Mouse (Mus musculus) gastrocnemius, adult 2 months (tissue): ENCODE results near the gene Creb5. TPM values are rescaled to one million over a fixed set of nuclear protein-coding genes. Genes with fewer than 3 reads are reported as not detected.

Experiments
- DNase-seq: peaks from one replicate; pipeline ENCODE4 v3.0.0; 2022
- H3K27ac ChIP-seq: fragments of 200-600 bp; 2 replicates; pipeline ENCODE4 v1.8.1; 2022; ENCODE audit warnings: mild to moderate bottlenecking
- H3K4me3 ChIP-seq: fragments of 200-600 bp; 2 replicates; pipeline ENCODE4 v1.8.1; 2022; ENCODE audit warnings: mild to moderate bottlenecking, moderate library complexity
- CTCF ChIP-seq: fragments of 200-600 bp; IDR thresholded peaks from 2 replicates; pipeline ENCODE4 v1.8.1; 2022; ENCODE audit warnings: antibody characterized with exemption, mild to moderate bottlenecking, moderate library complexity
- intact Hi-C: fragments of 180-260 bp; cut with DNase I; formaldehyde crosslinking; loops from one replicate; pipeline ENCODE4 v1.15.1; 2025
- total RNA-seq, 2 experiments: library from RNA; stranded (reverse); gene quantifications; 2 replicates each; pipeline ENCODE4 v1.2.3; 2021

Gene Creb5
- total RNA-seq, 2 experiments from 2014 or later = 4.5 to 6.1 TPM

DNA sequence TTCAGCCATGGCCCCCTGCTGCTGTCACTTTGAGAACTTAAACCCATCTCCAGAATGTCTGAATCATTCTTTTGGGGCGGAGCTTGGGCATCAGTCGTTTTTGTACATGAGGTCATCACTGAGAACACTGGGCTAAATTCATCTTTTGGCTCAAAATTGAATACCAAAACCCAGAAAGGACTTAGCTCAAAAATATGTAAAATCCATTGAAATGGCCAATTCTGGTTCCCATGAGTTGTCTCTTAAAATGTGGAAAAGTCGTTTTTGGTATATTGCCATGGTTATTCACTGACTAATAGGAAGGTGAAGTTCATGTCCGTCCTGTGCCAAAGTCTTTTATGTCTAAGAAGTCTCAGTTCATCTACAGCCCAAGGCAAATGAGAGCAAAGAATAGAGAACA lies 228.5 kb downstream of the Creb5 start:
- TF ChIP-seq CTCF = no peak
- H3K27ac ChIP-seq = no peak overlapping the region
- no peak overlapping the region for H3K4me3 ChIP-seq
- peak; percentile 28 for DNase-seq
- intact Hi-C loops = no loop called here

GRCm38 (mm10) chr6:53517371-53517945 lies 230.4 kb downstream of the Creb5 start:
- Histone ChIP-seq H3K4me3 (no peak overlapping the region), H3K27ac (peak overlapping the region; percentile 24; the same call in 1 of the 2 replicates)
- intact Hi-C loops = no loop called here
- DNase-seq = peak; percentile 36
- TF ChIP-seq CTCF = no peak

- 0 out of 2 replicates have a peak overlapping the region, but pooled peaks have one; percentile 7 for H3K4me3 ChIP-seq
- no peak for TF ChIP-seq CTCF
- no peak for DNase-seq
These were observed 236.8 kb downstream of the Creb5 start for GRCm38 (mm10) chr6:53523743-53524497.

GRCm38 (mm10) chr6:53526460-53526859 lies 239.4 kb downstream of the Creb5 start:
- Histone ChIP-seq H3K4me3 (no peak overlapping the region), H3K27ac (no peak overlapping the region)
- no peak for TF ChIP-seq CTCF
- DNase-seq = no peak
- intact Hi-C loops = no loop called here

More at GRCm38 (mm10) chr6:53523743-53524497, 236.8 kb downstream of the Creb5 start:
- intact Hi-C loops = no loop called here
- H3K27ac ChIP-seq = no peak overlapping the region

GRCm38 (mm10) chr6:53530742-53531141 lies 243.7 kb downstream of the Creb5 start:
- TF ChIP-seq CTCF = no peak
- peak overlapping the region; percentile 64; the same call in 1 of the 2 replicates for H3K27ac ChIP-seq
- no peak overlapping the region for H3K4me3 ChIP-seq
- intact Hi-C loops = no loop called here
- DNase-seq = no peak

DNA sequence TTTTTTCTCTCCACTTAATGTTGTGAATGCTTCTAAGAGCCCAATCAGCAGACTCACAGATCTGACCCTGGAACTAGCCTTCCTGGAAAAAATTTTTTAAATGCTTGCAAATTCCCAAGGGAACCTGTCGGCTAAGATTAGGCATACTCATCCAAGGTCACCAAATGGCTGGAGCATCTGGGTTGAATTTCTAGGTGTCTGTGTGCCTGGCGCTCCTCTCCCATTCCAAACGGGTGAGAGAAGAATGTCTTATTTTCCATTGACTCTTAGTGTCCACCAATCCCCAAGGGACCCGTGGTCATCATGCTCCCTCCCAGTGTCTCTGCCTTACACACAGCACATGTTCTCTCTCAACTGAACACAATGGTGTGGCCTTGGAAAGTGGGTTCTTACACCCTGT lies 244.4 kb downstream of the Creb5 start:
- DNase-seq = peak; percentile 60
- peak overlapping the region; percentile 64 for H3K27ac ChIP-seq
- TF ChIP-seq CTCF = no peak
- no peak overlapping the region for H3K4me3 ChIP-seq
- intact Hi-C loops = no loop called here

- intact Hi-C loops = no loop called here
- H3K27ac ChIP-seq = no peak overlapping the region
- DNase-seq = no peak
- H3K4me3 ChIP-seq = no peak overlapping the region
- TF ChIP-seq CTCF = no peak
These were observed 250.5 kb downstream of the Creb5 start for GRCm38 (mm10) chr6:53537530-53537929.

GRCm38 (mm10) chr6:53541798-53542197 lies 254.7 kb downstream of the Creb5 start:
- peak; percentile 3; the same call in 1 of the 2 replicates for TF ChIP-seq CTCF
- H3K4me3 ChIP-seq = no peak overlapping the region
- no peak for DNase-seq
- H3K27ac ChIP-seq = no peak overlapping the region
- intact Hi-C loops = no loop called here

GRCm38 (mm10) chr6:53545483-53545900 lies 258.4 kb downstream of the Creb5 start:
- Histone ChIP-seq H3K4me3 (no peak overlapping the region), H3K27ac (no peak overlapping the region)
- DNase-seq = no peak
- TF ChIP-seq CTCF = no peak
- intact Hi-C loops = no loop called here

GRCm38 (mm10) chr6:53545989-53546388 lies 258.9 kb downstream of the Creb5 start:
- no peak overlapping the region for H3K4me3 ChIP-seq
- intact Hi-C loops = no loop called here
- TF ChIP-seq CTCF = no peak
- DNase-seq = no peak
- H3K27ac ChIP-seq = no peak overlapping the region

- no peak for DNase-seq
- no peak overlapping the region for H3K4me3 ChIP-seq
- no peak for TF ChIP-seq CTCF
- intact Hi-C loops = no loop called here
- no peak overlapping the region for H3K27ac ChIP-seq
These were observed 261.2 kb downstream of the Creb5 start for GRCm38 (mm10) chr6:53548236-53548635.

DNA sequence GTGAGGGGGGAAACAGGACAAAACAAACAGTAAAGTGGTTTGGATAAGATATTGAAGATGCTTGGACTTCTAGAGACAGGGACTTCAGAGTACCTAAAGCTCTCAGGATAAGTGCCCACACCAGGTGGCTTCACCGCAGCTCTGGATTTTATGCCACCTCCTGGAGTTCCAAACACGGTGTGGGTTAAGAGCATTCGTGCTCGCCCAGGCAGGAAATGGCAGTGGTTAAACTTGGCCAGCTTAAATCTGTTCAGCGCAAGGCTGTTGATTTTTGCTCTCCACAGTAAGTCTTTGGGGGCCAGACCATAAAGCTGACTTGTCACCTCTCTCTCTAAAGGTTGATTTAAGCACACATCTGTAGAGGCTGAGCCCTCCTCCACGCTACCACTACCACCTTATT lies 262.3 kb downstream of the Creb5 start:
- H3K4me3 ChIP-seq = no peak overlapping the region
- intact Hi-C loops = no loop called here

GRCm38 (mm10) chr6:53556050-53556449 lies 269.0 kb downstream of the Creb5 start:
- DNase-seq = peak; percentile 44
- Histone ChIP-seq H3K4me3 (no peak overlapping the region), H3K27ac (no peak overlapping the region)
- intact Hi-C loops = no loop called here
- no peak for TF ChIP-seq CTCF

More for the DNA sequence above, 262.3 kb downstream of the Creb5 start:
- no peak for TF ChIP-seq CTCF
- H3K27ac ChIP-seq = no peak overlapping the region
- no peak for DNase-seq

GRCm38 (mm10) chr6:53560928-53561327 lies 273.9 kb downstream of the Creb5 start:
- DNase-seq = no peak
- Histone ChIP-seq H3K27ac (no peak overlapping the region), H3K4me3 (no peak overlapping the region)
- no peak for TF ChIP-seq CTCF
- intact Hi-C loops = no loop called here
